Mouse (Mus musculus) brain, embryonic 14.5 days (tissue): ENCODE data around the gene Daglb.

Experiments used
- CTCF ChIP-seq: fragments of 200-500 bp; IDR thresholded peaks from 2 replicates; pipeline ENCODE4 v1.5.1; 2012; ENCODE audit warnings: inconsistent platforms, mild to moderate bottlenecking, moderate library complexity, borderline replicate concordance; ENCODE audit not compliant: insufficient read depth, insufficient read length; ENCODE audit errors: extremely low read depth
- POLR2A ChIP-seq: fragments of 200-500 bp; IDR thresholded peaks from 2 replicates; pipeline ENCODE4 v1.6.1; 2012; ENCODE audit warnings: mild to moderate bottlenecking, inconsistent platforms, borderline replicate concordance; ENCODE audit not compliant: poor library complexity, insufficient read depth, insufficient read length, severe bottlenecking; ENCODE audit errors: extremely low read depth

DNA sequence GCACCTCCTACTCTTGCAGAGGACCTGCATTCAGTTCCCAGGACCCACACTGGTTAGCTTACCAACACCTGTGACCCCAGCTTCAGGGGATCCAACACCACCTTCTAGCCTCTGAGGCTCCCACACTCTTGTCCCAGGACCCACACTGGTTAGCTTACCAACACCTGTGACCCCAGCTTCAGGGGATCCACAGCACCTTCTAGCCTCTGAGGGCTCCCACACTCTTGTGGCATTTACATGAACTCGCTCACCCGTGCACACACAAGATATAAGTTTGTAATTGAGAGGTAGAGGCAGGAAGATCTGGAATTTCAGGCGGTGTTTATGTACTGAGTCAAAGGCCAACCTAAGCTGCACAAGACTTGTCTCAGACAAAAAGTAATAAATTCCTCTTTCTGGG is 13.5 kb downstream of the Daglb start:
- TF ChIP-seq CTCF (no peak), POLR2A (no peak)
